Mouse (Mus musculus): ENCODE data around the gene Fignl1.

DNA sequence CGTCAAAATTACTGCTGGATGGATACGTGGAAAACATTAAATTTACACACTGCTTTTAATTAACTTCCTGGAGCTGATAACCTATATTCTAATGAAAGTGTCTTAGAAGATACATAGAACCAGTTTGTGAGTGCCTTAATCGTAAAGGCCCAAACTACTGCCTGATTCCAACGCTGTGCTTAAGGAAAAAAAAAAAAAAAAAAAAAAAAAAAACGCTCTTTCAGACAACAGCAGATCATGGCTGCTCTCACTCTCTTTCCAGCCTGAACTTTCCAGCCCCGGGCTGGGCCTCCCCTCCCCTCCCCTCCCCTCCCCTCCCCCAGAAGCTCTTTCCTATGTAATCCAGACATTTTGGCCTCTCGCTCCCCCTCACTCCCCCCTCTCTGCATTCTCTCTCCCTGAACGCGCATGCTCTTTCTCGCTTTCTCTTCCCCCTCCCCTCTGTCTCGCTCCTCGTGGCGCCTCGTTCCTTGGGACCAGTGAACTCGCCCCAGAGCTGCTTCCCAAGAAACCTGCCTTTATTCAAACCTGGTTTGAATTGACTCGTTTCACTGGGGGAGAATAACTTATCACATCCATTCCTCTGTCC, 12.7 kb upstream of the Fignl1 start:
- TF ChIP-seq POLR2A (IDR thresholded peaks at IDR 0.05; ENCODE audit: insufficient read depth, low read depth, low read length) = no peak
- no peak for TF ChIP-seq EP300 (IDR thresholded peaks at IDR 0.05; ENCODE audit: insufficient read depth, low read depth, low read length)
